Mouse (Mus musculus) intestine, postnatal 0 days (tissue): ENCODE data around the gene Amigo2. TPM values are rescaled to one million over a fixed set of nuclear protein-coding genes. Genes with fewer than 3 reads are reported as not detected.

Source experiments
- ATAC-seq: fragments of 200-750 bp; cut with Nextera tagmentation; 2 replicates; pipeline ENCODE4 v1.8.0; 2017; ENCODE audit warnings: mild to moderate bottlenecking, moderate TSS enrichment, moderate library complexity
- H3K27ac ChIP-seq: fragments of 300-500 bp; sonication (generic); 2 replicates; pipeline ENCODE4 v1.5.1; 2014; ENCODE audit warnings: mild to moderate bottlenecking, low read depth, low read length, moderate library complexity
- H3K27me3 ChIP-seq: fragments of 300-500 bp; sonication (generic); replicated peaks from 2 replicates; pipeline ENCODE4 v1.6.1; 2014; ENCODE audit warnings: low read length, mixed read lengths; ENCODE audit not compliant: control insufficient read depth, insufficient read depth
- H3K36me3 ChIP-seq: fragments of 300-500 bp; sonication (generic); 2 replicates; pipeline ENCODE4 v1.6.1; 2014; ENCODE audit warnings: mild to moderate bottlenecking, moderate library complexity; ENCODE audit not compliant: control insufficient read depth, insufficient read depth
- H3K4me1 ChIP-seq: fragments of 300-500 bp; sonication (generic); replicated peaks from 2 replicates; pipeline ENCODE4 v1.6.1; 2014; ENCODE audit warnings: antibody characterized with exemption, low read length, mixed read lengths; ENCODE audit not compliant: control insufficient read depth, insufficient read depth
- H3K4me2 ChIP-seq: fragments of 300-500 bp; sonication (generic); replicated peaks from 2 replicates; pipeline ENCODE4 v1.6.1; 2014; ENCODE audit warnings: low read depth, mild to moderate bottlenecking, moderate library complexity
- H3K4me3 ChIP-seq: fragments of 300-500 bp; sonication (generic); 2 replicates; pipeline ENCODE4 v1.5.1; 2014; ENCODE audit warnings: low read depth, low read length
- H3K9ac ChIP-seq: fragments of 300-500 bp; sonication (generic); 2 replicates; pipeline ENCODE4 v1.6.1; 2014; ENCODE audit warnings: mild to moderate bottlenecking, low read depth, low read length
- H3K9me3 ChIP-seq: fragments of 300-500 bp; sonication (generic); 2 replicates; pipeline ENCODE4 v1.6.1; 2016; ENCODE audit warnings: mixed run types; ENCODE audit not compliant: control insufficient read depth
- CTCF ChIP-seq: sonication (generic); IDR thresholded peaks from 2 replicates; pipeline ENCODE4 v1.5.1; 2016; ENCODE audit warnings: low read depth, mild to moderate bottlenecking, control low read depth, antibody characterized with exemption, moderate library complexity
- WGBS: fragments of 180-500 bp; shearing (Covaris S2); extraction: QIAGEN DNeasy Blood & Tissue Kit; methylation state at CpG from one replicate; pipeline ENCODE4 v1.1.7; 2014; 5-methylcytosine and 5-hydroxymethylcytosine counted together
- polyA plus RNA-seq: library from polyadenylated mRNA; unstranded; fragments of >200 nt; fragmentation: Nextera tagmentation; extraction: Ambion mirVana; gene quantifications from 2 replicates; pipeline ENCODE4 v1.2.1, GENCODE M21; 2015

Gene Amigo2
- polyA plus RNA-seq, 1 experiment from 2014 or later, result 4.7 TPM

- Histone ChIP-seq H3K27ac (no peak overlapping the region), H3K36me3 (no peaks in the 10 kb centered on the region), H3K27me3 (no peaks in the 10 kb centered on the region), H3K4me3 (no peak overlapping the region), H3K9ac (no peak overlapping the region), H3K4me2 (no peak overlapping the region), H3K4me1 (no peaks in the 10 kb centered on the region), H3K9me3 (no peaks in the 10 kb centered on the region)
- no peak for TF ChIP-seq CTCF
- 96% methylated on average over 8 of the region's 8 CpGs for WGBS
- no peak for ATAC-seq
Observed at GRCm38 (mm10) chr15:97206506-97206905, 40.6 kb downstream of the Amigo2 start.

GRCm38 (mm10) chr15:97205776-97206175 is 41.3 kb downstream of the Amigo2 start:
- H3K36me3 ChIP-seq, result no peaks in the 10 kb centered on the region
- no peak overlapping the region for H3K9ac ChIP-seq
- H3K4me1 ChIP-seq, result no peaks in the 10 kb centered on the region
- no peak overlapping the region for H3K4me2 ChIP-seq
- H3K4me3 ChIP-seq, result no peak overlapping the region
- TF ChIP-seq CTCF, result no peak
- ATAC-seq, result no peak
- 87% methylated on average over 10 of the region's 10 CpGs for WGBS
- no peaks in the 10 kb centered on the region for H3K27me3 ChIP-seq
- H3K9me3 ChIP-seq, result no peaks in the 10 kb centered on the region
- no peak overlapping the region for H3K27ac ChIP-seq

- no peak for TF ChIP-seq CTCF
- 82% methylated on average over 3 of the region's 3 CpGs for WGBS
- no peaks in the 10 kb centered on the region for H3K4me1 ChIP-seq
- no peak for ATAC-seq
- no peak overlapping the region for H3K4me2 ChIP-seq
- no peak overlapping the region for H3K4me3 ChIP-seq
- H3K9me3 ChIP-seq, result no peaks in the 10 kb centered on the region
- no peaks in the 10 kb centered on the region for H3K36me3 ChIP-seq
- H3K27me3 ChIP-seq, result no peaks in the 10 kb centered on the region
- H3K27ac ChIP-seq, result no peak overlapping the region
- no peak overlapping the region for H3K9ac ChIP-seq
Observed at GRCm38 (mm10) chr15:97204889-97205288, 42.2 kb downstream of the Amigo2 start.

- H3K27ac ChIP-seq, result no peak overlapping the region
- no peaks in the 10 kb centered on the region for H3K9me3 ChIP-seq
- H3K4me3 ChIP-seq, result no peak overlapping the region
- no peak overlapping the region for H3K9ac ChIP-seq
- H3K27me3 ChIP-seq, result no peaks in the 10 kb centered on the region
- H3K4me2 ChIP-seq, result no peak overlapping the region
- no peak for ATAC-seq
- WGBS, result 71% methylated on average over 7 of the region's 7 CpGs
- no peak for TF ChIP-seq CTCF
- H3K36me3 ChIP-seq, result no peaks in the 10 kb centered on the region
- H3K4me1 ChIP-seq, result no peaks in the 10 kb centered on the region
Observed at GRCm38 (mm10) chr15:97196644-97197043, 50.4 kb downstream of the Amigo2 start.

GRCm38 (mm10) chr15:97195628-97196027 is 51.5 kb downstream of the Amigo2 start:
- H3K27me3 ChIP-seq, result no peaks in the 10 kb centered on the region
- 0% methylated on average over 1 of the region's 1 CpGs for WGBS
- H3K4me1 ChIP-seq, result no peaks in the 10 kb centered on the region
- no peak overlapping the region for H3K9ac ChIP-seq
- no peak overlapping the region for H3K4me3 ChIP-seq
- H3K4me2 ChIP-seq, result no peak overlapping the region
- no peak overlapping the region for H3K27ac ChIP-seq
- peak; percentile 74 for TF ChIP-seq CTCF
- H3K36me3 ChIP-seq, result no peaks in the 10 kb centered on the region
- no peaks in the 10 kb centered on the region for H3K9me3 ChIP-seq
- ATAC-seq, result no peak

Other genes starting within 250 kb of the Amigo2 start
- gene Slc38a4, start 191.3 kb downstream of the Amigo2 start, polyA plus RNA-seq, result 8.8 and 11.4 TPM in 2 replicates
- gene Pced1b, start 180 bp downstream of the Amigo2 start, polyA plus RNA-seq, result 1.6 and 1.8 TPM in 2 replicates